Mouse (Mus musculus): ENCODE data around the gene Rab27a. TPM values are rescaled to one million over a fixed set of nuclear protein-coding genes. Genes with fewer than 3 reads are reported as not detected.

Rab27a gene
- total and polyA plus RNA-seq, 3 experiments, result 2.3 to 5.6 (median 4.5) TPM

GRCm38 (mm10) chr9:73089222-73089920 is 44.7 kb downstream of the Rab27a start:
- WGBS, result 64% methylated on average over 16 of the region's 16 CpGs
- Histone ChIP-seq H3K9ac (ENCODE audit: low read depth, low read length) (no peak overlapping the region), H3K27me3 (ENCODE audit: control insufficient read depth, insufficient read depth, low read length) (no peaks in the 10 kb centered on the region), H3K79me2 (replicated peaks; ENCODE audit: control insufficient read depth, insufficient read depth, low read length) (no peaks in the 10 kb centered on the region), H3K4me1 (ENCODE audit: control insufficient read depth, insufficient read depth, low read length) (no peaks in the 10 kb centered on the region), H3K4me3 (no peak overlapping the region), H3K36me3 (ENCODE audit: control insufficient read depth, insufficient read depth, low read length) (no peaks in the 10 kb centered on the region), H3K27ac (no peak overlapping the region)
- intact Hi-C loops (cut with DNase I), result no loop called here
- TF ChIP-seq POLR2A (IDR thresholded peaks at IDR 0.05; ENCODE audit: insufficient read depth, low read depth, low read length), result no peak
- no peak for TF ChIP-seq CTCF (IDR thresholded peaks at IDR 0.05)
- no peak for TF ChIP-seq EP300 (IDR thresholded peaks at IDR 0.05; ENCODE audit: insufficient read depth, low read depth, low read length)
- peak in 1 of 2 experiments; percentile 38 for DNase-seq

DNA sequence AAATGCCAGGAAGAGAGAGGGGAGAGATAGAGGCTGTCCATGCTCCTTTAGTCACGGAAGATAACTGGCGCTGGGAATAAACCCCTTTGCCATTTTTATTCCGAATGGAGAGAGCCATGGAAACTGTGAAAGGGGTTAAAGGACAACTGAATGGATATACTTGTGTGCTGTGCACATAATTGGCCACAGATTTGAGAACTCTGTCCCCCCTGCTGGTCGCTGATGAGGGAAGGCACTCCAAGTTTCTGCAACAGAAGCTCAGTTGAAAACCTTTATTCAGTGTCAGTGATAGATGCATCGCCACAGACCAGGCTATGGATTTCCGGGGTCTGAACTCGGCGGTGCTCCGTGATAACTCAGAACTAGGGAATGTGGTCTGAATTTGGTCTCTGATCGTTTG is 45.5 kb downstream of the Rab27a start:
- intact Hi-C loops (cut with DNase I), result loop anchor here (2.0 to 5.0 kb wide), 2 partner anchors 121 to 323 kb away; no protein-coding TSS in a partner anchor
- 68% methylated on average over 10 of the region's 10 CpGs for WGBS
- Histone ChIP-seq H3K36me3 (ENCODE audit: control insufficient read depth, insufficient read depth, low read length) (no peaks in the 10 kb centered on the region), H3K27me3 (ENCODE audit: control insufficient read depth, insufficient read depth, low read length) (no peaks in the 10 kb centered on the region), H3K4me3 (no peak overlapping the region), H3K27ac (no peak overlapping the region), H3K79me2 (replicated peaks; ENCODE audit: control insufficient read depth, insufficient read depth, low read length) (no peaks in the 10 kb centered on the region), H3K4me1 (ENCODE audit: control insufficient read depth, insufficient read depth, low read length) (no peaks in the 10 kb centered on the region), H3K9ac (ENCODE audit: low read depth, low read length) (no peak overlapping the region)
- TF ChIP-seq EP300 (IDR thresholded peaks at IDR 0.05; ENCODE audit: insufficient read depth, low read depth, low read length) (no peak), CTCF (IDR thresholded peaks at IDR 0.05) (no peak), POLR2A (IDR thresholded peaks at IDR 0.05; ENCODE audit: insufficient read depth, low read depth, low read length) (no peak)
- DNase-seq, result no peak

DNA sequence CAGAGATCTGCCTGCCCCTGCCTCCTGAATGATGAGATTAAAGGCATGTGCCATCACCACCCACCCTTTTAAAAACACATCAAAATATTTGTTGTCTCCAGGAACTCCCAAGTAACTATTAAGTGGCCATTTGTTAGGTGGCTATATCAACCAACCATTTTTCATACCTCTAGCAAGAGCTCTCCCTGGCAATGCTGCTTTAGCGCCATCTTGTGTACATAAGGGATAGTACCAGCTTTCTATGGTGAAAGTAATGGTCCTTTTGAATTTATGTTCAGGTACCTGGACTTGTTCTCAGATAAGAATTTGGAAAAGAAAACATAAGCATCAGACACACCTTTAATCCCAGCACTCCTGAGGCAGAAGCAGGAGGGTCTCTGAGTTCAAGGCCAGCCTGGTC is 47.1 kb downstream of the Rab27a start:
- WGBS, result 3% methylated on average over 1 of the region's 1 CpGs
- no peaks in the 10 kb centered on the region for H3K79me2 ChIP-seq (replicated peaks; ENCODE audit: control insufficient read depth, insufficient read depth, low read length)
- intact Hi-C loops (cut with DNase I), result loop anchor here (1.0 to 5.0 kb wide), 3 partner anchors 47 to 324 kb away; partner anchors contain the start of gene Rab27a
- no peak for DNase-seq
- H3K36me3 ChIP-seq (ENCODE audit: control insufficient read depth, insufficient read depth, low read length), result no peaks in the 10 kb centered on the region
- no peak overlapping the region for H3K27ac ChIP-seq
- no peaks in the 10 kb centered on the region for H3K4me1 ChIP-seq (ENCODE audit: control insufficient read depth, insufficient read depth, low read length)
- no peak overlapping the region for H3K4me3 ChIP-seq
- TF ChIP-seq CTCF (IDR thresholded peaks at IDR 0.05) (peak; percentile 98), POLR2A (IDR thresholded peaks at IDR 0.05; ENCODE audit: insufficient read depth, low read depth, low read length) (no peak)
- H3K9ac ChIP-seq (ENCODE audit: low read depth, low read length), result no peak overlapping the region
- no peaks in the 10 kb centered on the region for H3K27me3 ChIP-seq (ENCODE audit: control insufficient read depth, insufficient read depth, low read length)

DNA sequence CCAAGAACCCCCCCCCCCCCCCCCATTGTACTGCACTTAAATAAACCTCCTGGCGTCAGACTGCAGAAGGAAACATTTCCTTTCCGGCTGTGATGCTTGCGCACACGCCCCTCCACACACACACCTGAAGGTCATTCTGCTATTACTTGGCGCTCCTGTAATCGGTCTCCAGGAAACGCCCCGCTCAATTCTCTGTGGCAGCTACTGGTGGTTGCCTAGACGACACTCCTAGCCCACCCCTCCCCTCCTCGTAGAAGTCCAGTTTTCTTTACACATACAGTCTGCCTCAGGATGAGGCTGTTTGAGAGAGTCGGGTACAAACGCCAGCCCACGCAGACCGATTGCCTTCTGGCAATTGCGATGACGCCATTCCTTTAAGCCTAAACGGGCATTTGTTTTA is 49.9 kb downstream of the Rab27a start:
- Histone ChIP-seq H3K4me3 (no peak overlapping the region), H3K9ac (ENCODE audit: low read depth, low read length) (no peak overlapping the region), H3K27ac (no peak overlapping the region), H3K27me3 (ENCODE audit: control insufficient read depth, insufficient read depth, low read length) (no peaks in the 10 kb centered on the region), H3K4me1 (ENCODE audit: control insufficient read depth, insufficient read depth, low read length) (no peaks in the 10 kb centered on the region), H3K79me2 (replicated peaks; ENCODE audit: control insufficient read depth, insufficient read depth, low read length) (no peaks in the 10 kb centered on the region), H3K36me3 (ENCODE audit: control insufficient read depth, insufficient read depth, low read length) (no peaks in the 10 kb centered on the region)
- no peak for TF ChIP-seq POLR2A (IDR thresholded peaks at IDR 0.05; ENCODE audit: insufficient read depth, low read depth, low read length)
- no peak for TF ChIP-seq CTCF (IDR thresholded peaks at IDR 0.05)
- no peak for TF ChIP-seq EP300 (IDR thresholded peaks at IDR 0.05; ENCODE audit: insufficient read depth, low read depth, low read length)
- no peak for DNase-seq
- intact Hi-C loops (cut with DNase I), result loop anchor here (5.0 kb wide), 1 partner anchor 327 kb away; no protein-coding TSS in a partner anchor
- 35% methylated on average over 17 of the region's 17 CpGs for WGBS

DNA sequence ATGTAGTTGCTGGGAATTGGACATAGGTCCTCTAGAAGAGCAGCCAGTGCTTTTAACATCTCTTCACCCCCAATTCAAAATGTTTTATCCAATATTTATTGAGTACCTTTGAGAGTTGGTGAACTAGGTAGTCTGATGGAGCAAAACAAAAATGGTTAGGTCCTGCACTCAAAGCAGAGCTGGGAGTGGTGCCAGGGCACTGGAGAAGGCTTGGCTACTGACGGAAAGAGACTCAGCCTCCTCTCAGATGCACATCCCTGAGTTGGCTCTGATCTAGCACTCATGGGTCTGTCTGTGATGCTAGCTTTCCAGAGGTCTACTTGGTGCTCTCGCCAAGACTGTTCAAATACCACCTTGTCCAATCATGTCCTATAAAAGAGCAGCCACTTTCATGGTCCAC is 53.2 kb downstream of the Rab27a start:
- Histone ChIP-seq H3K4me1 (ENCODE audit: control insufficient read depth, insufficient read depth, low read length) (no peaks in the 10 kb centered on the region), H3K27me3 (ENCODE audit: control insufficient read depth, insufficient read depth, low read length) (no peaks in the 10 kb centered on the region), H3K79me2 (replicated peaks; ENCODE audit: control insufficient read depth, insufficient read depth, low read length) (no peaks in the 10 kb centered on the region), H3K4me3 (no peak overlapping the region), H3K36me3 (ENCODE audit: control insufficient read depth, insufficient read depth, low read length) (no peaks in the 10 kb centered on the region), H3K27ac (no peak overlapping the region), H3K9ac (ENCODE audit: low read depth, low read length) (no peak overlapping the region)
- no peak for DNase-seq
- 56% methylated on average over 2 of the region's 2 CpGs for WGBS
- intact Hi-C loops (cut with DNase I), result no loop called here
- TF ChIP-seq EP300 (IDR thresholded peaks at IDR 0.05; ENCODE audit: insufficient read depth, low read depth, low read length) (no peak), POLR2A (IDR thresholded peaks at IDR 0.05; ENCODE audit: insufficient read depth, low read depth, low read length) (no peak), CTCF (IDR thresholded peaks at IDR 0.05) (no peak)

- 84% methylated on average over 5 of the region's 5 CpGs for WGBS
Observed at GRCm38 (mm10) chr9:73101536-73101935, 56.9 kb downstream of the Rab27a start, which contains the start of gene Khdc3. Gene Khdc3 (plus strand): TSS chr9:73101836.

More at GRCm38 (mm10) chr9:73101536-73101935, 56.9 kb downstream of the Rab27a start, which contains the start of gene Khdc3:
- Histone ChIP-seq H3K4me1 (ENCODE audit: control insufficient read depth, insufficient read depth, low read length) (no peaks in the 10 kb centered on the region), H3K4me3 (no peak within 1 kb of the TSS), H3K27me3 (ENCODE audit: control insufficient read depth, insufficient read depth, low read length) (peaks cover 3% of the 10 kb centered on the region; the same call in 1 of the 2 replicates), H3K79me2 (replicated peaks; ENCODE audit: control insufficient read depth, insufficient read depth, low read length) (no peaks in the 10 kb centered on the region), H3K27ac (no peak within 1 kb of the TSS), H3K9ac (ENCODE audit: low read depth, low read length) (no peak within 1 kb of the TSS), H3K36me3 (ENCODE audit: control insufficient read depth, insufficient read depth, low read length) (no peaks in the 10 kb centered on the region)
- TF ChIP-seq CTCF (IDR thresholded peaks at IDR 0.05), result no peak
- no peak for TF ChIP-seq EP300 (IDR thresholded peaks at IDR 0.05; ENCODE audit: insufficient read depth, low read depth, low read length)
- TF ChIP-seq POLR2A (IDR thresholded peaks at IDR 0.05; ENCODE audit: insufficient read depth, low read depth, low read length), result no peak
- DNase-seq, result no peak
- intact Hi-C loops (cut with DNase I), result no loop called here

Measured in heart, adult 2 months (tissue).